Mouse (Mus musculus): ENCODE measurements around the gene Gm49342.

DNA sequence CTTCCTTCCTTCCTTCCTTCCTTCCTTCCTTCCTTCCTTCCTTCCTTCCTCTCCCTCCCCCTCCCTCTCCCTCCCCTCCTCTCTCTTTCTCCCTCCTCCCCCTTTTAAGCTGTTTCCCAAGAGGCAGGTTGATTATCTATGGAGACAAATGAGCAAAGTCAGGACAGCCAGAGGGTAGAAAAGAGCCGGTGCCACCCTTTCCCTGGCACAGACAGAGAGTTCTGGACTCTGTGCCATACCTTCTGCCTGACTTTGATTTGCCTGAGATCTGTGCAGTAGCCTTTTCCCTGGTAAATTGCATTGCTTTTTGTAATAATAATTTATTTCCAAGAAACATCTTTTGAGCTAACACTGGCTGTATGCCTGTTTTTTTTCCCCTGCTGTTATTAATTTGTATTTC, 24.7 kb downstream of the Gm49342 start:
- TF ChIP-seq CTCF (IDR thresholded peaks at IDR 0.05; ENCODE audit: low read depth): no peak
- no peak for TF ChIP-seq EP300 (IDR thresholded peaks at IDR 0.05; ENCODE audit: low read depth)
